Mouse (Mus musculus): ENCODE measurements around the gene Trpm7.
"Not testable (repeated sequence)": the region's sequence is repeated elsewhere in the genome, so short reads cannot be mapped to it uniquely, and the experiment has no call there.

Trpm7 gene

GRCm38 (mm10) chr2:126875871-126876796, at the start of gene Trpm7:
TSS of gene Trpm7 (minus strand) at chr2:126876230.
- peak; percentile 81 for DNase-seq (ENCODE audit: low read depth)

GRCm38 (mm10) chr2:126920358-126921060, 44.5 kb upstream of the Trpm7 start:
- no peak for DNase-seq (ENCODE audit: low read depth)

GRCm38 (mm10) chr2:126916236-126916635, 40.2 kb upstream of the Trpm7 start:
- no peak for DNase-seq (ENCODE audit: low read depth)

GRCm38 (mm10) chr2:126914096-126914495, 38.1 kb upstream of the Trpm7 start:
- no peak for DNase-seq (ENCODE audit: low read depth)

- DNase-seq (ENCODE audit: low read depth) = no peak
Measured at GRCm38 (mm10) chr2:126904162-126904561, 28.1 kb upstream of the Trpm7 start.

GRCm38 (mm10) chr2:126897511-126897910, 21.5 kb upstream of the Trpm7 start:
- no peak for DNase-seq (ENCODE audit: low read depth)

- no peak for DNase-seq (ENCODE audit: low read depth)
Measured at GRCm38 (mm10) chr2:126896941-126897340, 20.9 kb upstream of the Trpm7 start.

GRCm38 (mm10) chr2:126894245-126894644, 18.2 kb upstream of the Trpm7 start:
- DNase-seq (ENCODE audit: low read depth) = no peak

GRCm38 (mm10) chr2:126892316-126892715, 16.3 kb upstream of the Trpm7 start:
- no peak for DNase-seq (ENCODE audit: low read depth)

GRCm38 (mm10) chr2:126891743-126892142, 15.7 kb upstream of the Trpm7 start:
- DNase-seq (ENCODE audit: low read depth) = no peak

- no peak for DNase-seq (ENCODE audit: low read depth)
Measured at GRCm38 (mm10) chr2:126887141-126887540, 11.1 kb upstream of the Trpm7 start.

GRCm38 (mm10) chr2:126885871-126886270, 9.8 kb upstream of the Trpm7 start:
- no peak for DNase-seq (ENCODE audit: low read depth)

GRCm38 (mm10) chr2:126882711-126883110, 6.7 kb upstream of the Trpm7 start:
- DNase-seq (ENCODE audit: low read depth) = not testable (repeated sequence)

GRCm38 (mm10) chr2:126877991-126878390, 2.0 kb upstream of the Trpm7 start:
- no peak for DNase-seq (ENCODE audit: low read depth)

- DNase-seq (ENCODE audit: low read depth) = peak; percentile 16
Measured at GRCm38 (mm10) chr2:126875516-126875835, 554 bp downstream of the Trpm7 start.

- peak; percentile 17 for DNase-seq (ENCODE audit: low read depth)
Measured at GRCm38 (mm10) chr2:126874809-126875515, 1.1 kb downstream of the Trpm7 start.

GRCm38 (mm10) chr2:126866301-126866700, 9.7 kb downstream of the Trpm7 start:
- no peak for DNase-seq (ENCODE audit: low read depth)

GRCm38 (mm10) chr2:126865501-126866199, 10.4 kb downstream of the Trpm7 start:
- no peak for DNase-seq (ENCODE audit: low read depth)

- no peak for DNase-seq (ENCODE audit: low read depth)
Measured at GRCm38 (mm10) chr2:126865026-126865425, 11.0 kb downstream of the Trpm7 start.

- DNase-seq (ENCODE audit: low read depth) = no peak
Measured at GRCm38 (mm10) chr2:126844751-126845150, 31.3 kb downstream of the Trpm7 start.

GRCm38 (mm10) chr2:126838848-126839247, 37.2 kb downstream of the Trpm7 start:
- no peak for DNase-seq (ENCODE audit: low read depth)

GRCm38 (mm10) chr2:126817414-126817813, 58.6 kb downstream of the Trpm7 start:
- DNase-seq (ENCODE audit: low read depth) = no peak
